Mouse (Mus musculus): ENCODE data around the gene Rad23b. TPM values are rescaled to one million over a fixed set of nuclear protein-coding genes. Genes with fewer than 3 reads are reported as not detected.

Rad23b gene
- polyA plus RNA-seq, 1 experiment from 2014 or later = 104 TPM

DNA sequence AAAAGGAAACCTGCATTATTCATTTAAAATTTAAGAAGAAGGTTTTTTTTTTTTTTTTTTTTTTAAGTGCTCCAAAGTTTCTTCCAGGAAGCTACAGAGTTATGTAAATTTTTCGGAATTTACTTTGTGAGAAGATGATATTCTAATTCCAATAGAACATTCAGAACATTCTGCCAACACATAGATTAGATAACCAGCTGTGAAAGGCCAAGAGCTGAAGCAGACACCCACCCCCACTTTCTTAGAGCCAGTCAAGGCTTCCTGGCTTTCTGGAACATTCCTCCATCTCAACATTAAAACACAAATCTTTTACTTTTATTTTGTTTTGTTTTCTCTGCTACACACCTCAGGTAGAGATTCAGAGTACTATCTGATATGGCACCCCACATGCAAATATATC, 10.9 kb upstream of the Rad23b start:
- 70% methylated on average over 1 of the region's 1 CpGs for WGBS
- H3K27ac ChIP-seq = no peak overlapping the region
- no peak overlapping the region for H3K4me3 ChIP-seq
- no peaks in the 10 kb centered on the region for H3K9me3 ChIP-seq
- H3K27me3 ChIP-seq = no peaks in the 10 kb centered on the region
- H3K4me1 ChIP-seq = no peaks in the 10 kb centered on the region
- H3K9ac ChIP-seq = no peak overlapping the region
- H3K4me2 ChIP-seq (replicated peaks) = no peak overlapping the region
- no peaks in the 10 kb centered on the region for H3K36me3 ChIP-seq
- ATAC-seq (ENCODE audit: insufficient number of reproducible peaks, insufficient read depth, low FRiP score, low TSS enrichment) = no peak

DNA sequence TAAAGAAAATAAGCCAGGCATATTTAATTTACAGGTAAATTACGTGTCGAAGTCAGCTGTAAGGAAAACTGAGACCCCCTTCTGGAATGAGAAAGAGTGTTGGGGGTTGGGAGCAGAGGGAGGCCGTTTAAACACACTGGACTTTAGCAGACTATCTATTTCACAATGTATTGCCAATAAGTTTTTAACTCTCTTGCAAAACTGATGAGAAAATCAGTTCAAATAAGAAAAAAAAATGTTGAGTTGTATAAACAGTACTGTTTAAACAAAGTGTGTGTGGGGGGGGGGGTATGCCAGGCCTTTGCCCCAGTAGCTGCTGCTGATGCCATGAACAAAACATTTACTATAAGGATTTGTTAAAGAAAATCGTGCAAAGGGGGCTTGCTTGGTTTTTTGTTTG, 10.5 kb upstream of the Rad23b start:
- H3K9ac ChIP-seq = no peak overlapping the region
- H3K4me1 ChIP-seq = no peaks in the 10 kb centered on the region
- H3K4me3 ChIP-seq = no peak overlapping the region
- WGBS = 59% methylated on average over 4 of the region's 4 CpGs
- no peak for ATAC-seq (ENCODE audit: insufficient number of reproducible peaks, insufficient read depth, low FRiP score, low TSS enrichment)
- H3K9me3 ChIP-seq = no peaks in the 10 kb centered on the region
- no peak overlapping the region for H3K27ac ChIP-seq
- no peaks in the 10 kb centered on the region for H3K27me3 ChIP-seq
- H3K36me3 ChIP-seq = no peaks in the 10 kb centered on the region
- no peak overlapping the region for H3K4me2 ChIP-seq (replicated peaks)

DNA sequence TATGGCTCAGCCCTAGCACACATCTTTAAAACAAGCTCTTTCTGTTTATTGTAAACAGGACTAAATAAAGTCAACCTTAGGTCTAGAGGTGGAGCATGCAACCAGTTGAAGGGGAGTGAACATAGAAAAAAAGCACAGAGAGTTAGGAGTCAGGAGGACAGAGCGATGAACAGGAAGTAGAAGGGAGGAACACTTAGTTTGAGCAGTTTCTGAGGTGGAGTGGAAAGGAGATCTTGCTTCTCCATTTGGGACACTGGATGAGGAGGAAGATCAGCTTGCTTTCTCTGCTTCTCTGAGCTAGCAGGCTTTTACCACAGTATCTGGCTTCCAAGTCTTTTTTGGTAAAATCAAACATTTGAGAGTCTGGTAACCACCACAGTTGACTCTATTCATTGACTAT, 8.0 kb upstream of the Rad23b start:
- Histone ChIP-seq H3K4me1 (no peaks in the 10 kb centered on the region), H3K4me2 (replicated peaks) (no peak overlapping the region), H3K27ac (no peak overlapping the region), H3K9ac (no peak overlapping the region), H3K4me3 (no peak overlapping the region), H3K9me3 (no peaks in the 10 kb centered on the region), H3K27me3 (no peaks in the 10 kb centered on the region), H3K36me3 (no peaks in the 10 kb centered on the region)
- 93% methylated on average over 1 of the region's 1 CpGs for WGBS
- no peak for ATAC-seq (ENCODE audit: insufficient number of reproducible peaks, insufficient read depth, low FRiP score, low TSS enrichment)

DNA sequence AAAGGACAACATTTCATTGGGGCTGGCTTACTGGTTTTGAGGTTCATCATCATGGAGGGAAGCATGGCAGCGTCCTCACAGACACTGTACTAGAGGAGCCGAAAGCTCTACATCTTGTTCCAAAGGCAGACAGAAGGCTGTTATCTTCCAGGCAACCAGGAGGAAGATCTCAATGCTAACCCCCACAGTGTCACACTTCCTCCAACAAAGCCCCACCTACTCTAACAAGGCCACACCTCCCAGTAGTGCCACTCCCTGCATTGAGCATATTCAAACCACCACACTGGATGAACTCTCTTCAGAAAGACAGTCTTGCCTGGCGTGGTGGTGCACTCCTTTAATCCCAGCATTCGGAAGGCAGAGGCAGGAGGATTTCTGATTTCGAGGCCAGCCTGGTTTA, 7.2 kb upstream of the Rad23b start:
- no peak overlapping the region for H3K4me3 ChIP-seq
- no peak for ATAC-seq (ENCODE audit: insufficient number of reproducible peaks, insufficient read depth, low FRiP score, low TSS enrichment)
- H3K9ac ChIP-seq = no peak overlapping the region
- H3K27ac ChIP-seq = no peak overlapping the region
- WGBS = 89% methylated on average over 5 of the region's 5 CpGs
- H3K4me2 ChIP-seq (replicated peaks) = no peak overlapping the region
- no peaks in the 10 kb centered on the region for H3K27me3 ChIP-seq
- no peaks in the 10 kb centered on the region for H3K36me3 ChIP-seq
- no peaks in the 10 kb centered on the region for H3K9me3 ChIP-seq
- H3K4me1 ChIP-seq = no peaks in the 10 kb centered on the region

DNA sequence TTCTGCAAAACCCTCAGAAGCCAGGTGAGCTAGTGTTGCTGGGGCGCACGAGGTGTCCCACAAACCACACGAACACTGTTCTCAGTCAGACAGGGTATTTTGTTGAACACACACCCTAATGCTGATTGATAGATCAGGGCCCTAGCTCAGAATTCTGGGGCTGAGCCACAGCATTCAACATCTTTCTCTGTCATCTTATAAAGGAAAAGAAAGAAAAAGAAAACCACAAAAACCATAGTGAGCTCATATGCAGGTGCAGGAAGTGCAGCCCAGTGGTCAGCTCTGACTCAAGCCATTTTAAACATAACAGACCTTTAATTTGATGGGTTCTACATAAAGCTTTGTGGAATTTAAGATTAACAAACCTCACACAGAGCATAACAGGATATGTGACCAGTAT, 6.6 kb upstream of the Rad23b start:
- Histone ChIP-seq H3K4me1 (no peaks in the 10 kb centered on the region), H3K4me3 (no peak overlapping the region), H3K27me3 (no peaks in the 10 kb centered on the region), H3K27ac (no peak overlapping the region), H3K36me3 (no peaks in the 10 kb centered on the region), H3K9me3 (no peaks in the 10 kb centered on the region), H3K9ac (no peak overlapping the region), H3K4me2 (replicated peaks) (no peak overlapping the region)
- no peak for ATAC-seq (ENCODE audit: insufficient number of reproducible peaks, insufficient read depth, low FRiP score, low TSS enrichment)
- 79% methylated on average over 3 of the region's 3 CpGs for WGBS

DNA sequence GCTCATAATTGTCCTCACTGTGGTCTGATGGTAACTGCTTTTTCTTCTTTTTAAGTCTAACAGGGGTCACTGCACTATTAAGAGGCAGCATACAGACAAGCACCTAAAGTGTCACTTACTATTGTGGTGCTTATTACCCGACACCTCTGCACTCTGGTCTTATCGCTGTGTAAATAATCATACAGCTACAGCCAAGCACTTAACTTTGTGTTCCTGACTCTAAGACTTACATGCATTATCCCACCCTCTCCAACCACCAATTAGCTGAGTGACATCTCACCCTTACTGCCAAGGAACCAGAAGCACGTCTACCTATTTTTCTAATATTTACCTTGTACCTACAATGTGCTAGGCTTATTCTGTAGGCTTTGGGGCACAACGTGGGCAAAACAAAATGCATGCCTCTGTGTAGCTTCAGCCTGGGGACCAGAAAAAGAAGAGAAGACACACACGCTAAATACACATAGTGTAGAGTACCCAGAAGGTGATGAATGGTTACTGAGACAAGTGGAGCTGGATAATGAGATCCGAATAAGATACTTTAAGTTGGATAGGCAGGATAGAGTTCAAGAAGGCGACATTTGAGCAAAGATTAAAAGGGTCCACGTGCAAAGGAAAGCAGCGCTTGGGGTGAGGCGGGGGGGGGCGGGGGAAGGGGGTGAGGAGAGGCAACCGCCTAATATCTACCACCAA, 938 bp upstream of the Rad23b start:
- Histone ChIP-seq H3K9me3 (no peaks in the 10 kb centered on the region), H3K4me3 (peak overlapping the region; percentile 97)
- WGBS = 9% methylated on average over 11 of the region's 12 CpGs

DNA sequence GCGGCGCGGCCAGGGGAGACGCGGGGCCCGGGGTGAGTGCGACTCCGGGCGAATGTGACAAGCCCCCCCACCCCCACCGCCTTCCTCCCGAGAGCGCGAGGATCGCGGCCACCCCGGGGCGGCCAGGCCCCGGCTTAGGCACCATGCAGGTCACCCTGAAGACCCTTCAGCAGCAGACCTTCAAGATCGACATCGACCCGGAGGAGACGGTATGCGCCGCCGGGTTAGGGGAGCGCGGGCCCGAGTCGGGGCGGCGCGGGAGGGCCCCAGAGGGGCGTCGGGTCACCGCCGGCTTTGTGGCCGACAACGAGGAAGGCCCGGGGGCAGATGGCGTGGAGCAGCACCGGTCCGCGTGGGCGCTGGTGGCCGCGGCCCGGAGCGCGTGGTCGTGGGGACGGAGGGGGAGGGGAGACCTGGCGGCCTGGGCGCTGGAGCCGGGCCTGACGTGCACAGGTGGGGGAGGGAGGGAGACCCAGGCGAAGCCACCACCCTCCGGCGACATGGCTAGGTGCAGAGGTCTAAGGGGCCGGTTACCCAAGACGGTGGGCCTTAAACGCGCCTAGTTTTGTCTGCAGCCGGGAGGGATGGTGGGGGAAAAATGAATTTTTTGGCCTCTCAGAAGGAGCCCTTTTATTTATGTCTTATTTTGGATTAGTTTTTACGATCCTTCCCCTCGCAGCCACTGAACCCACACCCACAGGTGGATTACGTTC, 532 bp downstream of the Rad23b start:
- H3K9ac ChIP-seq = peak overlapping the region; percentile 94
- peak overlapping the region; percentile 97 for H3K4me3 ChIP-seq
- H3K4me2 ChIP-seq (replicated peaks) = peak overlapping the region; percentile 64
- H3K4me1 ChIP-seq = peaks cover 15% of the 10 kb centered on the region
- H3K36me3 ChIP-seq = no peaks in the 10 kb centered on the region
- ATAC-seq (ENCODE audit: insufficient number of reproducible peaks, insufficient read depth, low FRiP score, low TSS enrichment) = peak; percentile 29
- no peaks in the 10 kb centered on the region for H3K9me3 ChIP-seq
- peak overlapping the region; percentile 95 for H3K27ac ChIP-seq
- H3K27me3 ChIP-seq = no peaks in the 10 kb centered on the region
- WGBS = under 1% methylated on average over 66 of the region's 66 CpGs

More for the DNA sequence above, 938 bp upstream of the Rad23b start:
- Histone ChIP-seq H3K9ac (peak overlapping the region; percentile 62), H3K27ac (peak overlapping the region; percentile 95), H3K4me2 (replicated peaks) (peak overlapping the region; percentile 63), H3K36me3 (no peaks in the 10 kb centered on the region), H3K27me3 (no peaks in the 10 kb centered on the region), H3K4me1 (peaks cover 15% of the 10 kb centered on the region)
- no peak for ATAC-seq (ENCODE audit: insufficient number of reproducible peaks, insufficient read depth, low FRiP score, low TSS enrichment)

DNA sequence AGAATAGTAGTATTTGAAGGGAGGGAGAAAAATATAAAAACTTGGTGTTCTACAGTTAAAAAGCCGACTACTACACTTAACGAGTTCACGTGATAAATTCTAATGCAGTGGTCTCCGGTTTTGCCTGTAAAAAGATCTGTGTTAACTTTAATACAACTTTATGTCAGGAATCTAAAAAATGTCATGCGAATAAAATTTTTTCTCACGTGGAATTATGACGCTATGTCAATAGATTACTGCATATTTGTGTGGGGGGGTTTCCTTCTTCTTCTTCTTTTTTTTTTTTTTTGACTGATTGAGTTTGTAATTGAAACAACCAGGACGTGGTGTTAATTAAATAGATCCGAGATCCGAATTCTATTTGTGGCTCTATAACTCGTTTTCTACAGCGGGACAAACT, 1.2 kb downstream of the Rad23b start:
- peak overlapping the region; percentile 64 for H3K4me2 ChIP-seq (replicated peaks)
- H3K4me1 ChIP-seq = peaks cover 15% of the 10 kb centered on the region
- H3K9ac ChIP-seq = peak overlapping the region; percentile 94
- WGBS = 10% methylated on average over 12 of the region's 12 CpGs
- no peaks in the 10 kb centered on the region for H3K9me3 ChIP-seq
- H3K27ac ChIP-seq = no peak overlapping the region
- H3K4me3 ChIP-seq = peak overlapping the region; percentile 97
- ATAC-seq (ENCODE audit: insufficient number of reproducible peaks, insufficient read depth, low FRiP score, low TSS enrichment) = no peak
- H3K36me3 ChIP-seq = no peaks in the 10 kb centered on the region
- H3K27me3 ChIP-seq = no peaks in the 10 kb centered on the region

DNA sequence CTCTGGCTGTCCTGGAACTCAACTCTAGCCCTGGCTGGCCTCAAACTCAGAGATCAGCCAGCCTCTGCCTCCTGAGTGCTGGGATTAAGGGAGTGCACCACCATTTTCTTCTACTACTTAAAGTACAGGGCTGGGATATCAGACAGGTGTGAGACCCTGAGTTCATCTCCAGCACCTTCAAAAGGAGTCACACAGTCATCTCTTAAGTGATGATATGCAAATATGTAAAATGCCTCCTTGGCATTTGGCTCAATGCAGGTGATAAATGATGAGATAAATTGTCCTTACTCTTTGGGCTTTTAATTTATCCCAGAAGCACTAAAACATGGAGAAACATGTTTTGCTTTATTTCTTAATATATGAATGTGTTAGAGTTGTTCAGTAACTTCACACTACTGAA, 2.0 kb downstream of the Rad23b start:
- Histone ChIP-seq H3K27me3 (no peaks in the 10 kb centered on the region), H3K9me3 (no peaks in the 10 kb centered on the region), H3K36me3 (no peaks in the 10 kb centered on the region), H3K4me1 (peaks cover 15% of the 10 kb centered on the region), H3K27ac (no peak overlapping the region), H3K4me2 (replicated peaks) (peak overlapping the region; percentile 16), H3K4me3 (no peak overlapping the region), H3K9ac (no peak overlapping the region)
- no peak for ATAC-seq (ENCODE audit: insufficient number of reproducible peaks, insufficient read depth, low FRiP score, low TSS enrichment)

DNA sequence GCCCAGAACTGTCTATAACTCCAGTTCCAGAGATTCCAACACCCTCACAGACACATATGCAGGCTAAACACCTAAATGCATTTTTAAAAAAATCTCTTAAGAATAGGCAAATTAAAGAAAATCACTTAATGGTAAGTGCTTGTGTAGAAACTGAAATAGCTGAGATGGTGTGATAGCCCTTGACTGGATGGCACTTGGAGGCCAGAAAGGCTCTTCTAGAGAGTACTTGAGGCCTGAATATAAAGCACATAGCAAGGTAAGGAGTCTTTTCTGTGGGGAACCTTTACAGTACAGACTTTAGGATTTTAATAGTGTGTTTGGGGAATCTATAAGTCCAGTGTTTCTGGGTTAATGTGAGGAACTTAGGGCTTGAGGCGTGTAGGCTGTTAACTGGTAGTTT, 4.2 kb downstream of the Rad23b start:
- WGBS = 91% methylated on average over 1 of the region's 1 CpGs
- no peak overlapping the region for H3K27ac ChIP-seq
- H3K4me3 ChIP-seq = no peak overlapping the region
- no peak overlapping the region for H3K4me2 ChIP-seq (replicated peaks)
- H3K36me3 ChIP-seq = 0 out of 2 replicates have a peak, but pooled peaks cover 4% of the 10 kb centered on the region
- H3K9me3 ChIP-seq = no peaks in the 10 kb centered on the region
- no peak for ATAC-seq (ENCODE audit: insufficient number of reproducible peaks, insufficient read depth, low FRiP score, low TSS enrichment)
- peaks cover 10% of the 10 kb centered on the region for H3K4me1 ChIP-seq
- no peak overlapping the region for H3K9ac ChIP-seq
- H3K27me3 ChIP-seq = no peaks in the 10 kb centered on the region

DNA sequence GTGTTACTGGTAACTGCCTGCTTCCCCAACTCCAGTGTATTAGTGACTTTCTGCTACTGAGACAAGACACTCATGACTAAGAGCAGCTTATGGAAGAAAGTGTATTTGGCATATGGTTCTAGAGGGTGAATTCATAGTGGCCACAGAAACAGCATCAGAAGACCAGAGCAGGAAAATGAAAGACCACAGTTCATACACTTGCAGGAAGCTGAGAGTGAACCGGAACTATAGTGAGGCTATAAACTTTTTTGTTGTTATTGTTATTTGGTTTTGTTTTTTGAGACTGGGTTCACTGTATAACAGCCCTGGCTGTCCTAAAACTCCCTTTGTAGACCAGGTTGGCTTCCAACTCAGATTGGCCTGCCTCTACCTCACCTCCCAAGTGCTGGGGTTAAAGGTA, 6.0 kb downstream of the Rad23b start:
- H3K9ac ChIP-seq = no peak overlapping the region
- 0 out of 2 replicates have a peak, but pooled peaks cover 4% of the 10 kb centered on the region for H3K36me3 ChIP-seq
- no peak overlapping the region for H3K4me2 ChIP-seq (replicated peaks)
- H3K4me3 ChIP-seq = no peak overlapping the region
- no peaks in the 10 kb centered on the region for H3K9me3 ChIP-seq
- H3K4me1 ChIP-seq = peaks cover 10% of the 10 kb centered on the region
- H3K27ac ChIP-seq = no peak overlapping the region
- no peaks in the 10 kb centered on the region for H3K27me3 ChIP-seq
- WGBS = 93% methylated on average over 1 of the region's 1 CpGs
- no peak for ATAC-seq (ENCODE audit: insufficient number of reproducible peaks, insufficient read depth, low FRiP score, low TSS enrichment)

DNA sequence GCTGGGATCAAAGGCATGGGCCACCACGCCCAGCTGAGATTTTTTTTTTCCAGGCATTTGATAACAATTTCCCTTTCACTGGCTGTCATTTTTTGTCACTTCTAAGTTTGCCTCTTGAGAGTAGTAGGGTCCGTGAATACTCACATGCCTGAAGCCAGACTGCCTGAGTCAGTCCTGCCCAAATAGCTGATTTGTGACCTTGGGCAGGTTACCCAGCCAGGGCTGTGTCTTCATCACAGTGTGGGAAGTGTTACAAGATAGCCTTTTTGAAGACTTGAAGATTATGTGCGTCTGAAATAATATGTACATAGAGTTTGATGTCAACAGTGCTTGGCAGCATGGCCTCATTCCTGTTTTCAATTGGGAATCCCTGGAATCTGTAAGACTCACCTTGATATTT, 6.9 kb downstream of the Rad23b start:
- no peak overlapping the region for H3K4me3 ChIP-seq
- ATAC-seq (ENCODE audit: insufficient number of reproducible peaks, insufficient read depth, low FRiP score, low TSS enrichment) = no peak
- H3K27me3 ChIP-seq = no peaks in the 10 kb centered on the region
- WGBS = 82% methylated on average over 3 of the region's 3 CpGs
- peaks cover 8% of the 10 kb centered on the region for H3K4me1 ChIP-seq
- H3K36me3 ChIP-seq = 0 out of 2 replicates have a peak, but pooled peaks cover 4% of the 10 kb centered on the region
- no peak overlapping the region for H3K9ac ChIP-seq
- no peak overlapping the region for H3K4me2 ChIP-seq (replicated peaks)
- H3K27ac ChIP-seq = no peak overlapping the region
- no peaks in the 10 kb centered on the region for H3K9me3 ChIP-seq
